Mouse (Mus musculus): ENCODE results near the gene Cybc1.

- TF ChIP-seq CTCF (IDR thresholded peaks at IDR 0.05; ENCODE audit: borderline replicate concordance, extremely low read depth, insufficient read depth, insufficient read length): no peak
- TF ChIP-seq POLR2A (IDR thresholded peaks at IDR 0.05; ENCODE audit: borderline replicate concordance, extremely low read depth, insufficient read depth, insufficient read length, poor library complexity, severe bottlenecking): no peak
Measured at GRCm38 (mm10) chr11:121193415-121193814, 35.7 kb downstream of the Cybc1 start.

All from brain, embryonic 14.5 days (tissue).